Comparison of ENCODE assay signal across 19 mouse cellular contexts in the genomic region with DNA sequence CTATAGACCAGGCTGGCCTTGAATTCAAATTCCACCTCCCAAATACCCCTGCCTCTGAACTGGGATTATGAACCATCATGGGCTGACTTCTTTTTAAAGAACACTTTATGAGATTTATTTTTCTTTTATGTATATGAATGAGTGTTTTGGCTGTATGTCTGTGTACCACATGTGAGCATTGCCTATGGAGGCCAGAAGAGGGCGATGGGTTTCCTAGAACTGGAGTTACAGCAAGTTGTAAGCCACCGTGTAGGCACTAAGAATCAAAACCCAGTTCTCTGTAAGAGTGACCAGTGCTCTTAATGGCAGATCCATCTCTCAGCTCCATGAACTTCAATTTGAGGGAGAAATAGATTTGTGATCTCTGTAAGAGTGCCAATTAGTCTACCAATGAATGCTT. TPM values are rescaled to one million over a fixed set of nuclear protein-coding genes. Genes with fewer than 3 reads are reported as not detected.
A peak's percentile ranks its signal among the peaks of the same experiment; 100 is the strongest.
DNase-seq lines count a peak whose midpoint lies in the region; ATAC-seq and TF ChIP-seq lines count a peak whose summit lies in the region.
"Had no signal": no experiment of that assay in that cellular context is flagged by ENCODE, and none has a peak within 500 bp of the region (broad histone marks: within the 10 kb centered on the region; RNA-seq: fewer than 3 reads in every experiment).

No protein-coding gene starts in this region.

- no peak overlapping the region for H3K4me2 ChIP-seq in neural tube, embryonic 15.5 days
- H3K4me2 ChIP-seq: limb, embryonic 12.5 days; midbrain, embryonic 13.5 days had no signal

- no peaks in the 10 kb centered on the region for H3K9me3 ChIP-seq in E14TG2a.4 (ENCODE audit: low read length)
- no peaks in the 10 kb centered on the region for H3K9me3 ChIP-seq in neural tube, embryonic 15.5 days (replicated peaks)
- H3K9me3 ChIP-seq: limb, embryonic 12.5 days; midbrain, embryonic 13.5 days had no signal

- no peak overlapping the region for H3K4me3 ChIP-seq in left cerebral cortex, adult 2 months
- no peak overlapping the region for H3K4me3 ChIP-seq in E14TG2a.4 (replicated peaks; ENCODE audit: low read length)
- H3K4me3 ChIP-seq in macrophage (ENCODE audit: inconsistent target) = no peak overlapping the region
- no peak overlapping the region for H3K4me3 ChIP-seq in neural tube, embryonic 15.5 days (replicated peaks)
- H3K4me3 ChIP-seq: limb, embryonic 12.5 days; midbrain, embryonic 13.5 days had no signal

- no peaks in the 10 kb centered on the region for H3K27me3 ChIP-seq in E14TG2a.4 (ENCODE audit: insufficient read depth, low read length)
- no peaks in the 10 kb centered on the region for H3K27me3 ChIP-seq in neural tube, embryonic 15.5 days (replicated peaks)
- H3K27me3 ChIP-seq: limb, embryonic 12.5 days; midbrain, embryonic 13.5 days had no signal

- peak; percentile 1; the same call in 1 of the 2 replicates for TF ChIP-seq CTCF in left cerebral cortex, adult 2 months (IDR thresholded peaks at IDR 0.05)
- TF ChIP-seq CTCF in E14TG2a.4 (conservative IDR thresholded peaks at IDR 0.05; ENCODE audit: low read length) = peak; percentile 34

- H3K27ac ChIP-seq in left cerebral cortex, adult 2 months = no peak overlapping the region
- H3K27ac ChIP-seq in macrophage = peak overlapping the region; percentile 85
- no peak overlapping the region for H3K27ac ChIP-seq in neural tube, embryonic 15.5 days (replicated peaks)
- H3K27ac ChIP-seq: limb, embryonic 12.5 days; midbrain, embryonic 13.5 days had no signal

- no peak overlapping the region for H3K9ac ChIP-seq in neural tube, embryonic 15.5 days (replicated peaks)
- H3K9ac ChIP-seq: limb, embryonic 12.5 days; midbrain, embryonic 13.5 days had no signal

- WGBS in macrophage (ENCODE audit: missing documents) = 84% methylated on average over 2 of the region's 2 CpGs
- 82% methylated on average over 2 of the region's 2 CpGs for WGBS in neural tube, embryonic 15.5 days

- DNase-seq in left cerebral cortex, adult 2 months (ENCODE audit: extremely low spot score in 1 of 2, low spot score in 2 of 2) = no peak
- no peak for DNase-seq in left cerebral cortex, postnatal 36 days (ENCODE audit: low spot score in 2 of 2)
- peak; percentile 26 for DNase-seq in 416B (ENCODE audit: low read depth)
- DNase-seq: cerebellum, postnatal 25 days; heart, adult 18-20 months; thymus, adult 18-20 months had no signal

- peaks cover 40% of the 10 kb centered on the region for H3K79me2 ChIP-seq in macrophage (ENCODE audit: inconsistent target)

- ATAC-seq in neural tube, embryonic 15.5 days (ENCODE audit: low FRiP score) = no peak
- ATAC-seq in granulocyte monocyte progenitor cell, adult 5-6 weeks (replicated peaks; ENCODE audit: poor library complexity, severe bottlenecking) = no peak
- ATAC-seq: forebrain, embryonic 14.5 days; midbrain, embryonic 13.5 days had no signal

- intact Hi-C loops in left cerebral cortex, adult 2 months (cut with DNase I) = no loop called here
- intact Hi-C loops in left cerebral cortex, postnatal 36 days (cut with DNase I) = no loop called here

- H3K4me1 ChIP-seq in E14TG2a.4 (replicated peaks; ENCODE audit: low read depth, low read length) = no peaks in the 10 kb centered on the region
- H3K4me1 ChIP-seq in neural tube, embryonic 15.5 days = no peaks in the 10 kb centered on the region
- H3K4me1 ChIP-seq: limb, embryonic 12.5 days; midbrain, embryonic 13.5 days had no signal

- H3K36me3 ChIP-seq in E14TG2a.4 (ENCODE audit: insufficient read depth, low read length) (peaks cover 65% of the 10 kb centered on the region), macrophage (ENCODE audit: inconsistent target) (peaks cover 58% of the 10 kb centered on the region)
- H3K36me3 ChIP-seq in neural tube, embryonic 15.5 days = peaks cover 53% of the 10 kb centered on the region

RNA-seq across cellular contexts. Expression of gene Parp2, which starts 15.6 kb away (rescaled TPM):
- 10 to 100 TPM; 25.8 to 27.1 TPM for total RNA-seq in left cerebral cortex, adult 2 months (2021)
- 10 to 100 TPM; 24.0 to 28.7 TPM for total RNA-seq in left cerebral cortex, postnatal 36 days (2021)
- total RNA-seq in macrophage (2018; cell fraction: chromatin; rRNA removed) = 100 to 1,000 TPM in 13 of 26 experiments, 10 to 100 TPM in 13; 24.1 to 199 (median 102) TPM
- total RNA-seq in macrophage (2018; cell fraction: cytosol; rRNA removed) = 10 to 100 TPM; 18.8 to 41.9 (median 32.9) TPM
- total RNA-seq in macrophage (2018; cell fraction: nucleus; rRNA removed) = 100 to 1,000 TPM in 3 of 26 experiments, 10 to 100 TPM in 23; 23.9 to 146 (median 52.6) TPM
- polyA plus RNA-seq in macrophage (2018) = 34.4 to 55.8 TPM (median 53.8 TPM) in 3 replicates
- 43.6 and 48.7 TPM in 2 replicates for polyA plus RNA-seq in neural tube, embryonic 15.5 days (2015; fragmentation: Nextera tagmentation; extraction: Ambion mirVana)
- 61.2 and 110 TPM in 2 replicates for total RNA-seq in granulocyte monocyte progenitor cell, adult 5-6 weeks (2014; fragmentation: Nextera tagmentation)
- total RNA-seq in granulocyte monocyte progenitor cell, adult 5-6 weeks (2017) = 85.2 and 92.3 TPM in 2 replicates

RNA-seq across cellular contexts. Expression of gene Ccnb1ip1, which starts 15.7 kb away (rescaled TPM):
- total RNA-seq in left cerebral cortex, adult 2 months (2021) = not detected
- total RNA-seq in left cerebral cortex, postnatal 36 days (2021) = not detected
- total RNA-seq in macrophage (2018; cell fraction: chromatin; rRNA removed) = not detected
- total RNA-seq in macrophage (2018; cell fraction: cytosol; rRNA removed) = not detected
- total RNA-seq in macrophage (2018; cell fraction: nucleus; rRNA removed) = not detected
- polyA plus RNA-seq in macrophage (2018) = not detected in 3 replicates
- not detected in 2 replicates for polyA plus RNA-seq in neural tube, embryonic 15.5 days (2015; fragmentation: Nextera tagmentation; extraction: Ambion mirVana)
- not detected in 2 replicates for total RNA-seq in granulocyte monocyte progenitor cell, adult 5-6 weeks (2014; fragmentation: Nextera tagmentation)
- total RNA-seq in granulocyte monocyte progenitor cell, adult 5-6 weeks (2017) = not detected in 2 replicates
- total RNA-seq: heart, adult 18-20 months; neutrophil, adult 5-6 weeks had no signal
- polyA plus RNA-seq: heart, embryonic 16.5 days; hindbrain, embryonic 11.5 days; inflammation-experienced regulatory T-cells, adult 6 months; kidney, embryonic 16.5 days; limb, embryonic 12.5 days; liver, embryonic 16.5 days had no signal

RNA-seq across cellular contexts. Expression of gene Ttc5, which starts 37.9 kb away (rescaled TPM):
- total RNA-seq in left cerebral cortex, adult 2 months (2021) = 10 to 100 TPM; 50.8 to 62.1 TPM
- total RNA-seq in left cerebral cortex, postnatal 36 days (2021) = 10 to 100 TPM; 55.2 to 67.9 TPM
- total RNA-seq in macrophage (2018; cell fraction: chromatin; rRNA removed) = 100 to 1,000 TPM in 5 of 26 experiments, 10 to 100 TPM in 20, 1 to 10 TPM in 1; 6.0 to 122 (median 62.3) TPM
- 10 to 100 TPM; 13.7 to 30.0 (median 23.7) TPM for total RNA-seq in macrophage (2018; cell fraction: cytosol; rRNA removed)
- total RNA-seq in macrophage (2018; cell fraction: nucleus; rRNA removed) = 100 to 1,000 TPM in 1 of 26 experiments, 10 to 100 TPM in 25; 11.5 to 112 (median 46.7) TPM
- 16.4 to 32.4 TPM (median 31.5 TPM) in 3 replicates for polyA plus RNA-seq in macrophage (2018)
- 114 and 119 TPM in 2 replicates for polyA plus RNA-seq in neural tube, embryonic 15.5 days (2015; fragmentation: Nextera tagmentation; extraction: Ambion mirVana)
- 43.2 and 47.1 TPM in 2 replicates for total RNA-seq in granulocyte monocyte progenitor cell, adult 5-6 weeks (2014; fragmentation: Nextera tagmentation)
- total RNA-seq in granulocyte monocyte progenitor cell, adult 5-6 weeks (2017) = 39.8 and 54.4 TPM in 2 replicates

RNA-seq across cellular contexts. Expression of gene Tep1, which starts 47.1 kb away (rescaled TPM):
- 1 to 10 TPM; 3.2 to 4.4 TPM for total RNA-seq in left cerebral cortex, adult 2 months (2021)
- 1 to 10 TPM; 2.9 to 4.1 TPM for total RNA-seq in left cerebral cortex, postnatal 36 days (2021)
- total RNA-seq in macrophage (2018; cell fraction: chromatin; rRNA removed) = 100 to 1,000 TPM in 25 of 26 experiments, 10 to 100 TPM in 1; 88.0 to 637 (median 395) TPM
- 100 to 1,000 TPM in 21 of 26 experiments, 10 to 100 TPM in 5; 72.3 to 155 (median 121) TPM for total RNA-seq in macrophage (2018; cell fraction: cytosol; rRNA removed)
- 100 to 1,000 TPM in 24 of 26 experiments, 10 to 100 TPM in 2; 66.3 to 383 (median 272) TPM for total RNA-seq in macrophage (2018; cell fraction: nucleus; rRNA removed)
- polyA plus RNA-seq in macrophage (2018) = 54.3 to 116 TPM (median 85.4 TPM) in 3 replicates
- 3.1 and 4.0 TPM in 2 replicates for polyA plus RNA-seq in neural tube, embryonic 15.5 days (2015; fragmentation: Nextera tagmentation; extraction: Ambion mirVana)
- 41.8 and 54.2 TPM in 2 replicates for total RNA-seq in granulocyte monocyte progenitor cell, adult 5-6 weeks (2014; fragmentation: Nextera tagmentation)
- total RNA-seq in granulocyte monocyte progenitor cell, adult 5-6 weeks (2017) = 17.4 and 21.1 TPM in 2 replicates
